Mouse (Mus musculus): ENCODE measurements around the gene Chid1. TPM values are rescaled to one million over a fixed set of nuclear protein-coding genes. Genes with fewer than 3 reads are reported as not detected.

The Chid1 gene
- polyA plus RNA-seq (2015; fragmentation: Nextera tagmentation; extraction: Ambion mirVana), result 52.6 and 62.3 TPM in 2 replicates

DNA sequence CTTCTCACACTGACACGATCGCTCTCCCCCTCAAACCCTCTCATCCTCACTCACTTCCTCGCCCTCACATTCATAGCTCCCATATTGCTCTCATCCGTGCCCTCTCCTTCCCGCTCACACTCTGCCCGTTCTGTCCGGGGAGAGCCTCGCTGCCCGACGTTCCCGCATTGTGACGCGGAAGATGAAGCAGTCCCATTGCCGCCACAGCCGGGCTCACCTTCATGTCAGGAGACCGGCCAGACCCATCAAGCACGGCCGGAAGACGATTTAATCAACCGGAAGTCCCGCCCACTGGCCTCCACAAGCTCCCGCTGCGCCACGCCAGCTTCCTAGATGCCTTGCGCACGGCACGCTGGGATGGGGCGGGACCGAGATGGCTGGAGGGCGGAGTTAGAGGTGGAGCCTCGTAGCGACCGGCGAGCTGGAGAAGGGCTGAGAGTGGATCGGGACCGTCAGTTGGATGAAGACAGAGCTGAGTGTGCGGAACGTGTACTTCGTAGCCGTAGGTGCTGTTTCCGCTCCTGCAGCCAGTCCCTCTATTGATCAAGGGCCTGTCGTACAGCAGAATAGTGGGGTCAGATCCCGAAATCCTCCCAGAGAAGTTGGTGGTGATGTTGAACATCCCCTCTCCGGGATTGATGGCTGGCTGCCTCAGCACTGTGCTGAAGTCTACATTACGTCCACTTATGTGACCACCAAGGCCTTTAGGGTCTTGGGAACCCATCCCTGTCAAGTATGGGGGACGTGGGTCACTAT, at the start of gene Chid1:
Chid1 (minus strand) TSS at position 302 of the 756 bp plus-strand sequence.
- peak within 1 kb of the TSS; percentile 75 for H3K4me3 ChIP-seq (replicated peaks)
- H3K27me3 ChIP-seq (replicated peaks), result no peaks in the 10 kb centered on the region
- peak within 1 kb of the TSS; percentile 71 for H3K9ac ChIP-seq
- ATAC-seq, result peak; percentile 97
- peak within 1 kb of the TSS; percentile 72 for H3K27ac ChIP-seq
- 1% methylated on average over 46 of the region's 46 CpGs for WGBS
- H3K4me1 ChIP-seq (replicated peaks), result peaks cover 20% of the 10 kb centered on the region
- no peaks in the 10 kb centered on the region for H3K36me3 ChIP-seq
- H3K4me2 ChIP-seq (replicated peaks), result peak within 1 kb of the TSS; percentile 83
- H3K9me3 ChIP-seq, result no peaks in the 10 kb centered on the region

DNA sequence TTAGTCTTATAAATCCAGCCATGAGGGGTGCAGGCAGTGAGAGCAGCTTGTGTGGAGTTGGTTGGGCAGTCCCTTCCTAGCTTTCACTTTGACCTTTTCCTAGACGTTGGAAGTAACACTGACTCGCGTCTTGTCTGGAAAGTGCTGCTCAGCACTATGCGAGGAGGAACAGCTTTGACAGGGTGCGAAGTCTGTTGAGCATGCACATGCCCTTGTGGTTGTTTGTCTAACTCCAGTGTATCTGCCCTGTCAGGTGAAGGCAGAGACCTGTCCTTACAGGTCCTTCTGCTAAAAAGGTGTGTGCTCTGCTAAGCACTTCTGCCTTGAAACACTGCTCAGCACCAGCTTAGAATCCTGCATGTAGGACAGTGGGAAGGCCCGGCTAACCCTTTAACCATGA, 49.2 kb upstream of the Chid1 start:
- Histone ChIP-seq H3K27ac (no peak overlapping the region), H3K4me1 (replicated peaks) (no peaks in the 10 kb centered on the region), H3K27me3 (replicated peaks) (no peaks in the 10 kb centered on the region), H3K9me3 (no peaks in the 10 kb centered on the region), H3K36me3 (peaks cover 9% of the 10 kb centered on the region), H3K4me3 (replicated peaks) (no peak overlapping the region), H3K4me2 (replicated peaks) (no peak overlapping the region), H3K9ac (no peak overlapping the region)
- WGBS, result 85% methylated on average over 6 of the region's 6 CpGs
- ATAC-seq, result no peak

GRCm38 (mm10) chr7:141585881-141586280, 46.2 kb upstream of the Chid1 start:
- 89% methylated on average over 1 of the region's 1 CpGs for WGBS
- H3K4me3 ChIP-seq (replicated peaks), result no peak overlapping the region
- no peak for ATAC-seq
- no peak overlapping the region for H3K4me2 ChIP-seq (replicated peaks)
- peaks cover 2% of the 10 kb centered on the region; the same call in 1 of the 2 replicates for H3K4me1 ChIP-seq (replicated peaks)
- no peak overlapping the region for H3K9ac ChIP-seq
- no peaks in the 10 kb centered on the region for H3K27me3 ChIP-seq (replicated peaks)
- peaks cover 9% of the 10 kb centered on the region for H3K36me3 ChIP-seq
- H3K9me3 ChIP-seq, result no peaks in the 10 kb centered on the region
- H3K27ac ChIP-seq, result no peak overlapping the region

DNA sequence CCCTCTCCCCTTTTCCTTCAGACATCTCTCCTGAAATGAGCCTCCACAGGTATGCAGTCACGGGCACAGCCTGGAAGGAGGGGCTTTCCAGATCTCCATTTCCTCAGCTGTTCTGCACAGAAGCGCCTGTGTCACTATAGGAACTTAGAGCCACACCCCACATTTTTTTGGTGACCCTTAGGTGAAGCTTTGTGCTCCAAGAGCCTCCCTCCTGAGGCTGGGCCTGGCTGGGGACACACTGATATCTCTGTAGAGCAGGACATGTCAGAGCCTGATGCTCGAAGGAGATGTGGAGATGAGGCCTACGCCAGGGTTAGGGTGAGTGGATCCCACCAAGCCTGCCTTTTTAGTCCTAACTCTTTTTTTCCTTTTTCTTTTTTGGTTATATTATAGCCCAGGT, 45.6 kb upstream of the Chid1 start:
- peaks cover 4% of the 10 kb centered on the region; the same call in 1 of the 2 replicates for H3K36me3 ChIP-seq
- WGBS, result 70% methylated on average over 4 of the region's 4 CpGs
- peak; percentile 16; the same call in 1 of the 2 replicates for ATAC-seq

GRCm38 (mm10) chr7:141584048-141584841, 44.6 kb upstream of the Chid1 start:
- H3K9me3 ChIP-seq, result no peaks in the 10 kb centered on the region
- H3K4me3 ChIP-seq (replicated peaks), result no peak overlapping the region
- no peak for ATAC-seq
- no peak overlapping the region for H3K9ac ChIP-seq
- H3K27ac ChIP-seq, result no peak overlapping the region
- no peaks in the 10 kb centered on the region for H3K27me3 ChIP-seq (replicated peaks)
- no peaks in the 10 kb centered on the region; the same call in 1 of the 2 replicates for H3K36me3 ChIP-seq
- WGBS, result 88% methylated on average over 4 of the region's 5 CpGs
- peaks cover 2% of the 10 kb centered on the region; the same call in 1 of the 2 replicates for H3K4me1 ChIP-seq (replicated peaks)
- H3K4me2 ChIP-seq (replicated peaks), result no peak overlapping the region

More for the DNA sequence above, 45.6 kb upstream of the Chid1 start:
- Histone ChIP-seq H3K4me2 (replicated peaks) (no peak overlapping the region), H3K27me3 (replicated peaks) (no peaks in the 10 kb centered on the region), H3K9ac (no peak overlapping the region), H3K9me3 (no peaks in the 10 kb centered on the region), H3K4me1 (replicated peaks) (peaks cover 2% of the 10 kb centered on the region; the same call in 1 of the 2 replicates), H3K27ac (no peak overlapping the region), H3K4me3 (replicated peaks) (no peak overlapping the region)

DNA sequence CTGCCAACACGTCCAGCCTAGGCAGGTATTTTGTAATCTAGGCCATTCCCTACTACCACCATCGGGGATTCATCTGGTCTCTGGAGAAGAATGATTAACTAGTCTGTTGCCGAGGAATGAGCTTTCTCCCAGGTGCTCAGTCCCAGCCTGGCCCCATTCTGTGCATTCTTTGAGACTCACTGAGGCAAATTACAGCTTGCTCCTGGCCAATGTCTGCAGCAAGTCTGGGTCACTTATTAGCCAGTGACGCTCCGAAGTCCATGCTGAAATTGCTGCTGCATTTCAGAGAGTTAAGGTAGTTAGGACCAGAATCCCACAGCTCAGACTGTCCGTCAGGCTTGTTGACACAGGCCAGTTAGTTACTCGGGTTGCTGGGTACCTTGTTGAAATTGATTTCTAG, 41.7 kb upstream of the Chid1 start:
- Histone ChIP-seq H3K9me3 (no peaks in the 10 kb centered on the region), H3K36me3 (no peaks in the 10 kb centered on the region; the same call in 1 of the 2 replicates), H3K4me1 (replicated peaks) (peaks cover 2% of the 10 kb centered on the region; the same call in 1 of the 2 replicates), H3K27me3 (replicated peaks) (no peaks in the 10 kb centered on the region), H3K9ac (no peak overlapping the region), H3K27ac (peak overlapping the region; percentile 76), H3K4me2 (replicated peaks) (peak overlapping the region; percentile 14; the same call in 1 of the 2 replicates), H3K4me3 (replicated peaks) (no peak overlapping the region)
- peak; percentile 91 for ATAC-seq
- WGBS, result 54% methylated on average over 7 of the region's 7 CpGs

GRCm38 (mm10) chr7:141578943-141579342, 39.3 kb upstream of the Chid1 start:
- H3K27ac ChIP-seq, result no peak overlapping the region
- no peak overlapping the region for H3K4me2 ChIP-seq (replicated peaks)
- H3K4me3 ChIP-seq (replicated peaks), result no peak overlapping the region
- no peaks in the 10 kb centered on the region for H3K9me3 ChIP-seq
- peaks cover 2% of the 10 kb centered on the region; the same call in 1 of the 2 replicates for H3K4me1 ChIP-seq (replicated peaks)
- no peak overlapping the region for H3K9ac ChIP-seq
- 88% methylated on average over 2 of the region's 2 CpGs for WGBS
- H3K36me3 ChIP-seq, result no peaks in the 10 kb centered on the region
- no peak for ATAC-seq
- no peaks in the 10 kb centered on the region for H3K27me3 ChIP-seq (replicated peaks)

GRCm38 (mm10) chr7:141578511-141578910, 38.9 kb upstream of the Chid1 start:
- H3K36me3 ChIP-seq, result no peaks in the 10 kb centered on the region
- 100% methylated on average over 1 of the region's 1 CpGs for WGBS
- no peak overlapping the region for H3K9ac ChIP-seq
- H3K4me1 ChIP-seq (replicated peaks), result peaks cover 2% of the 10 kb centered on the region; the same call in 1 of the 2 replicates
- no peak overlapping the region for H3K4me2 ChIP-seq (replicated peaks)
- H3K4me3 ChIP-seq (replicated peaks), result no peak overlapping the region
- H3K9me3 ChIP-seq, result no peaks in the 10 kb centered on the region
- no peaks in the 10 kb centered on the region for H3K27me3 ChIP-seq (replicated peaks)
- no peak for ATAC-seq
- no peak overlapping the region for H3K27ac ChIP-seq

- Histone ChIP-seq H3K36me3 (no peaks in the 10 kb centered on the region), H3K4me3 (replicated peaks) (no peak overlapping the region), H3K4me1 (replicated peaks) (peaks cover 2% of the 10 kb centered on the region; the same call in 1 of the 2 replicates), H3K27me3 (replicated peaks) (no peaks in the 10 kb centered on the region), H3K9me3 (no peaks in the 10 kb centered on the region), H3K9ac (no peak overlapping the region), H3K4me2 (replicated peaks) (no peak overlapping the region), H3K27ac (no peak overlapping the region)
- WGBS, result 80% methylated on average over 3 of the region's 3 CpGs
- no peak for ATAC-seq
Observed at GRCm38 (mm10) chr7:141577801-141578200, 38.1 kb upstream of the Chid1 start.

DNA sequence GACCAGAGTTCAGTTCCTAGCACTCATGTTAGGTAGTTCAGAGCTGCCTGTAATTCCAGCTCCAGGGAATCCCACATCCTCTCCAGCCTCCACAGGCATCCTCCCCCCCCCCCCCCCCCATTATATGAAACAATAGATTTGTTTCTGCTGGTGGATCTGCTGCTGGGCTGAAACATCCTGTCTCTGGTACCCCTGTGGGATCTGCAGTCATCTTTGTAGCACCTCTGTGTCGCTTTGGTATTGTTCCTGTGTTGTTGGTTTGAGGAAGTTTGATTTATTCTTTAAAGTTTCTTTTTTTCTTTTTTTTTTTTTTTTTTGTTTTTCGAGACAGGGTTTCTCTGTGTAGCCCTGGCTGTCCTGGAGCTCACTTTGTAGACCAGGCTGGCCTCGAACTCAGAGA, 35.8 kb upstream of the Chid1 start:
- H3K4me3 ChIP-seq (replicated peaks), result no peak overlapping the region
- H3K9me3 ChIP-seq, result no peaks in the 10 kb centered on the region
- no peak overlapping the region for H3K9ac ChIP-seq
- WGBS, result 91% methylated on average over 3 of the region's 3 CpGs
- no peaks in the 10 kb centered on the region for H3K27me3 ChIP-seq (replicated peaks)
- H3K4me1 ChIP-seq (replicated peaks), result no peaks in the 10 kb centered on the region; the same call in 1 of the 2 replicates
- no peak for ATAC-seq
- H3K27ac ChIP-seq, result no peak overlapping the region
- H3K36me3 ChIP-seq, result no peaks in the 10 kb centered on the region
- H3K4me2 ChIP-seq (replicated peaks), result no peak overlapping the region

GRCm38 (mm10) chr7:141574041-141574440, 34.4 kb upstream of the Chid1 start:
- 55% methylated on average over 3 of the region's 3 CpGs for WGBS
- H3K4me1 ChIP-seq (replicated peaks), result peaks cover 4% of the 10 kb centered on the region; the same call in 1 of the 2 replicates

DNA sequence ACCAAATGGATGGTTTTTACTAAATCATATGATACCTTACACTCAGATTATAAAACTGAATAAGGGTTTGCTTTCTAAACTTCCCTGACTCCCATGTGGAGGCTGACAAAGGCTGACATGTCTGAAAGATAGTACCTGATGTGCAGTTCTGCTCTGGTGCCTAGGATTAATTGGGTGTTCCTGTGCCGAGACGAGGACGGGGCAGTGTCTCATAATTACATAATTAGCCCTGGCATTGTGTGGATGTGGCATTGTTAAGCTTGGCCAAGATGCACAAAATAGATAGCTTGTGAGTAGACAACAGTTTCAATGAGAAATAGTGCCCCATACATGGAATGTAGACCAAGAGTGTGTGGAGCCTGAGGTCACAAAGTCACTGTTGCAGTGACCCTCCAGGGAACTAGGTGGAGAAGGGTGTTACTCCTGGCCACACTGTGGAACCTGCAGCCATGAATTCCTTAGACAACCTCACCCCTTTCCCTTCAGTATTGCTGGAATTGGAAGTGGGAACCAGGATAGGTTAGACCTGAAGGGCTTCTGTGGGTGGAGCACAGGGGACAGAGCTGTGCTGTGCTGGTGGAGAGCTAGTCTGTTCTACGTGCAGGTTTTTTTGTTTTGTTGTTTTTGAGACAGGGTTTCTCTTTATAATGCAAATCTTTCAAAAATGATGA, 31.1 kb upstream of the Chid1 start:
- H3K36me3 ChIP-seq, result no peaks in the 10 kb centered on the region
- no peak for ATAC-seq
- WGBS, result 92% methylated on average over 4 of the region's 4 CpGs

More at GRCm38 (mm10) chr7:141574041-141574440, 34.4 kb upstream of the Chid1 start:
- Histone ChIP-seq H3K4me2 (replicated peaks) (no peak overlapping the region), H3K9me3 (no peaks in the 10 kb centered on the region), H3K4me3 (replicated peaks) (no peak overlapping the region), H3K27me3 (replicated peaks) (no peaks in the 10 kb centered on the region), H3K36me3 (no peaks in the 10 kb centered on the region), H3K9ac (no peak overlapping the region), H3K27ac (no peak overlapping the region)
- ATAC-seq, result no peak

More for the DNA sequence above, 31.1 kb upstream of the Chid1 start:
- H3K4me3 ChIP-seq (replicated peaks), result no peak overlapping the region
- H3K27ac ChIP-seq, result no peak overlapping the region
- H3K9ac ChIP-seq, result no peak overlapping the region
- H3K9me3 ChIP-seq, result no peaks in the 10 kb centered on the region
- no peaks in the 10 kb centered on the region for H3K27me3 ChIP-seq (replicated peaks)
- H3K4me2 ChIP-seq (replicated peaks), result no peak overlapping the region
- H3K4me1 ChIP-seq (replicated peaks), result 0 out of 2 replicates have a peak, but pooled peaks cover 6% of the 10 kb centered on the region
